Mouse (Mus musculus): ENCODE measurements around the gene Uba2. TPM values are rescaled to one million over a fixed set of nuclear protein-coding genes. Genes with fewer than 3 reads are reported as not detected.
A peak's percentile ranks its signal among the peaks of the same experiment; 100 is the strongest.

Uba2 gene
- polyA plus RNA-seq, 1 experiment from 2014 or later: 239 TPM

GRCm38 (mm10) chr7:34157994-34158393, 11.4 kb downstream of the Uba2 start:
- peaks cover 98% of the 10 kb centered on the region for H3K36me3 ChIP-seq

GRCm38 (mm10) chr7:34147193-34147592, 22.2 kb downstream of the Uba2 start:
- H3K36me3 ChIP-seq: peaks cover 100% of the 10 kb centered on the region
- H3K27ac ChIP-seq: no peak overlapping the region
- no peak for DNase-seq (ENCODE audit: low spot score)
- no peaks in the 10 kb centered on the region for H3K27me3 ChIP-seq (ENCODE audit: insufficient read depth, poor library complexity, severe bottlenecking)
- H3K9me3 ChIP-seq: no peaks in the 10 kb centered on the region
- WGBS: 95% methylated on average over 4 of the region's 4 CpGs
- no peaks in the 10 kb centered on the region for H3K4me1 ChIP-seq (replicated peaks)
- no peak overlapping the region for H3K4me3 ChIP-seq

More at GRCm38 (mm10) chr7:34157994-34158393, 11.4 kb downstream of the Uba2 start:
- Histone ChIP-seq H3K27me3 (ENCODE audit: insufficient read depth, poor library complexity, severe bottlenecking) (no peaks in the 10 kb centered on the region), H3K27ac (no peak overlapping the region), H3K4me3 (no peak overlapping the region), H3K4me1 (replicated peaks) (no peaks in the 10 kb centered on the region), H3K9me3 (no peaks in the 10 kb centered on the region)
- DNase-seq (ENCODE audit: low spot score): no peak
- WGBS: 96% methylated on average over 3 of the region's 3 CpGs

GRCm38 (mm10) chr7:34141123-34141522, 28.3 kb downstream of the Uba2 start:
- no peak for DNase-seq (ENCODE audit: low spot score)
- Histone ChIP-seq H3K27ac (no peak overlapping the region), H3K4me1 (replicated peaks) (no peaks in the 10 kb centered on the region), H3K4me3 (no peak overlapping the region), H3K9me3 (no peaks in the 10 kb centered on the region), H3K27me3 (ENCODE audit: insufficient read depth, poor library complexity, severe bottlenecking) (no peaks in the 10 kb centered on the region), H3K36me3 (peaks cover 67% of the 10 kb centered on the region)
- WGBS: 96% methylated on average over 13 of the region's 13 CpGs

GRCm38 (mm10) chr7:34139493-34139892, 29.9 kb downstream of the Uba2 start:
- 92% methylated on average over 6 of the region's 6 CpGs for WGBS
- no peak for DNase-seq (ENCODE audit: low spot score)
- H3K4me1 ChIP-seq (replicated peaks): no peaks in the 10 kb centered on the region

GRCm38 (mm10) chr7:34134336-34134735, 35.1 kb downstream of the Uba2 start:
- no peaks in the 10 kb centered on the region for H3K27me3 ChIP-seq (ENCODE audit: insufficient read depth, poor library complexity, severe bottlenecking)
- peaks cover 6% of the 10 kb centered on the region for H3K36me3 ChIP-seq
- no peak overlapping the region for H3K27ac ChIP-seq
- WGBS: 67% methylated on average over 2 of the region's 2 CpGs
- peaks cover 28% of the 10 kb centered on the region for H3K4me1 ChIP-seq (replicated peaks)
- H3K9me3 ChIP-seq: no peaks in the 10 kb centered on the region
- DNase-seq (ENCODE audit: low spot score): peak; percentile 23
- no peak overlapping the region for H3K4me3 ChIP-seq

More at GRCm38 (mm10) chr7:34139493-34139892, 29.9 kb downstream of the Uba2 start:
- no peaks in the 10 kb centered on the region for H3K27me3 ChIP-seq (ENCODE audit: insufficient read depth, poor library complexity, severe bottlenecking)
- no peak overlapping the region for H3K4me3 ChIP-seq
- no peaks in the 10 kb centered on the region for H3K9me3 ChIP-seq
- H3K27ac ChIP-seq: no peak overlapping the region
- H3K36me3 ChIP-seq: peaks cover 51% of the 10 kb centered on the region

GRCm38 (mm10) chr7:34133117-34133762, 36.2 kb downstream of the Uba2 start, which contains the start of gene Wtip:
TSS of gene Wtip (minus strand) at chr7:34133268.
- H3K27me3 ChIP-seq (ENCODE audit: insufficient read depth, poor library complexity, severe bottlenecking): no peaks in the 10 kb centered on the region
- peak within 1 kb of the TSS; percentile 78 for H3K4me3 ChIP-seq
- WGBS: 1% methylated on average over 64 of the region's 65 CpGs
- peaks cover 28% of the 10 kb centered on the region for H3K4me1 ChIP-seq (replicated peaks)
- H3K27ac ChIP-seq: peak within 1 kb of the TSS; percentile 93
- DNase-seq (ENCODE audit: low spot score): peak; percentile 88
- H3K36me3 ChIP-seq: peaks cover 13% of the 10 kb centered on the region
- no peaks in the 10 kb centered on the region for H3K9me3 ChIP-seq

- peaks cover 28% of the 10 kb centered on the region for H3K4me1 ChIP-seq (replicated peaks)
- H3K27ac ChIP-seq: peak overlapping the region; percentile 93
- peaks cover 19% of the 10 kb centered on the region for H3K36me3 ChIP-seq
- no peaks in the 10 kb centered on the region for H3K27me3 ChIP-seq (ENCODE audit: insufficient read depth, poor library complexity, severe bottlenecking)
- under 1% methylated on average over 116 of the region's 116 CpGs for WGBS
- H3K9me3 ChIP-seq: 0 out of 2 replicates have a peak, but pooled peaks cover under 1% of the 10 kb centered on the region
- H3K4me3 ChIP-seq: peak overlapping the region; percentile 78
- peak; percentile 59 for DNase-seq (ENCODE audit: low spot score)
Measured at GRCm38 (mm10) chr7:34132355-34133079, 36.9 kb downstream of the Uba2 start.

GRCm38 (mm10) chr7:34131959-34132354, 37.4 kb downstream of the Uba2 start:
- Histone ChIP-seq H3K36me3 (peaks cover 25% of the 10 kb centered on the region), H3K4me1 (replicated peaks) (peaks cover 28% of the 10 kb centered on the region), H3K27ac (peak overlapping the region; percentile 93), H3K9me3 (peaks cover 6% of the 10 kb centered on the region; the same call in 1 of the 2 replicates), H3K4me3 (peak overlapping the region; percentile 78), H3K27me3 (ENCODE audit: insufficient read depth, poor library complexity, severe bottlenecking) (no peaks in the 10 kb centered on the region)
- WGBS: 12% methylated on average over 3 of the region's 3 CpGs
- no peak for DNase-seq (ENCODE audit: low spot score)

- Histone ChIP-seq H3K9me3 (peaks cover 14% of the 10 kb centered on the region; the same call in 1 of the 2 replicates), H3K4me1 (replicated peaks) (peaks cover 28% of the 10 kb centered on the region), H3K27ac (no peak overlapping the region), H3K4me3 (peak overlapping the region; percentile 78; the same call in 1 of the 2 replicates), H3K36me3 (peaks cover 33% of the 10 kb centered on the region), H3K27me3 (ENCODE audit: insufficient read depth, poor library complexity, severe bottlenecking) (no peaks in the 10 kb centered on the region)
- WGBS: 74% methylated on average over 3 of the region's 3 CpGs
- DNase-seq (ENCODE audit: low spot score): no peak
Measured at GRCm38 (mm10) chr7:34131118-34131517, 38.3 kb downstream of the Uba2 start.

- Histone ChIP-seq H3K9me3 (peaks cover 14% of the 10 kb centered on the region; the same call in 1 of the 2 replicates), H3K27me3 (ENCODE audit: insufficient read depth, poor library complexity, severe bottlenecking) (no peaks in the 10 kb centered on the region), H3K27ac (no peak overlapping the region), H3K36me3 (peaks cover 62% of the 10 kb centered on the region), H3K4me1 (replicated peaks) (peaks cover 3% of the 10 kb centered on the region; the same call in 1 of the 2 replicates), H3K4me3 (no peak overlapping the region)
- WGBS: 87% methylated on average over 3 of the region's 3 CpGs
- no peak for DNase-seq (ENCODE audit: low spot score)
Measured at GRCm38 (mm10) chr7:34126291-34126690, 43.1 kb downstream of the Uba2 start.

- H3K36me3 ChIP-seq: peaks cover 65% of the 10 kb centered on the region
- H3K4me3 ChIP-seq: no peak overlapping the region
- H3K4me1 ChIP-seq (replicated peaks): no peaks in the 10 kb centered on the region
- WGBS: 92% methylated on average over 9 of the region's 9 CpGs
- no peak overlapping the region for H3K27ac ChIP-seq
- no peaks in the 10 kb centered on the region for H3K27me3 ChIP-seq (ENCODE audit: insufficient read depth, poor library complexity, severe bottlenecking)
- peaks cover 14% of the 10 kb centered on the region; the same call in 1 of the 2 replicates for H3K9me3 ChIP-seq
- no peak for DNase-seq (ENCODE audit: low spot score)
Measured at GRCm38 (mm10) chr7:34125346-34125745, 44.1 kb downstream of the Uba2 start.

GRCm38 (mm10) chr7:34122987-34123720, 46.2 kb downstream of the Uba2 start:
- Histone ChIP-seq H3K36me3 (peaks cover 66% of the 10 kb centered on the region), H3K9me3 (peaks cover 14% of the 10 kb centered on the region; the same call in 1 of the 2 replicates), H3K4me3 (no peak overlapping the region), H3K27me3 (ENCODE audit: insufficient read depth, poor library complexity, severe bottlenecking) (no peaks in the 10 kb centered on the region), H3K27ac (no peak overlapping the region), H3K4me1 (replicated peaks) (no peaks in the 10 kb centered on the region)
- DNase-seq (ENCODE audit: low spot score): no peak
- 93% methylated on average over 6 of the region's 6 CpGs for WGBS
